Mouse (Mus musculus) gastrocnemius, postnatal 25 days (tissue): ENCODE measurements around the gene Gm20388. TPM values are rescaled to one million over a fixed set of nuclear protein-coding genes. Genes with fewer than 3 reads are reported as not detected.

Experiments
- DNase-seq: peaks from one replicate; pipeline ENCODE4 v3.0.0; 2022
- total RNA-seq, 2 experiments: library from RNA; stranded (reverse); gene quantifications; 1 replicate in 1 of 2; 2 replicates in 1 of 2; pipeline ENCODE4 v1.2.3; 2021

Gm20388 gene
- total RNA-seq, 2 experiments from 2014 or later: 6.7 TPM; not detected in 1

DNA sequence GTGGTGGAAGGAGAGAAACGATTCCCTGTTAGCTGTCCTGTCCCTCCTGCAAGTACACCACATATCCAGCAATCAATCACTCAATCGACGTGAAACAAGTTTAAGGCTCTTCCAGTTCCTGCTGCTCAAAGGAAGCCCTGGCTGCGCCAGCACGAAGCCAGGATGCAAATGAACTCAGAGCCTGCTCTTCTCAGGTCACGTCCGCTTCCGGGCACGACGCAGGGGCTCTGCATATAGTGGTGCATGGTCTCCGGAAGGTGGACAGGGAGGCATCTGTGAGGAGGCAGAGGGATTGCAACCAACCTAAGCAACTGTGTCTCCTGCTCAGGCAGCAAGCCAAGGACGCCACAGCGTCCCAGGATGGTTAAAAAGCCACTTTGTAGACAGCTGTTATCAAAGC lies 985.0 kb downstream of the Gm20388 start:
- DNase-seq: no peak

DNA sequence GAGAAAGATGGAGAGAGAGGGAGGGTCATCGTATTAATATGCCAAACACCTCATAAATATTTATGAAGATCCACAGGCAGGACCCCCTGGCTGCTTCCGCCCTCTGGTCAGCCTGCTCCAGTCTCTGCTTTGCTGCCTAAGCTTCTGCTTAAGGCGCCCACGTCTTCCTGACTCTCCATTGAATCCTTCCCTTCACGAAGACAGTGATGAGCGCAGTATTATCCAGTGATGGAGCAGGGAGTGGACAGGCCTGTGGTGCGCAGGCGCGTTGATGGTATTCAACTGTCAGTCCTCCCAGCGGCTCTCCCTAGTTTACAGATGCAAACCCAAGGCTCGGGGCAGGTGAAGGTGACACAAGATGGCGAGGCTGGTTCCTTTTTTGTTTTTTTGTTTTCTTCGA lies 985.6 kb downstream of the Gm20388 start:
- no peak for DNase-seq

GRCm38 (mm10) chr8:120898008-120898407 lies 987.4 kb downstream of the Gm20388 start:
- peak; percentile 16 for DNase-seq

GRCm38 (mm10) chr8:120898828-120899407 lies 988.3 kb downstream of the Gm20388 start:
- DNase-seq: no peak

DNA sequence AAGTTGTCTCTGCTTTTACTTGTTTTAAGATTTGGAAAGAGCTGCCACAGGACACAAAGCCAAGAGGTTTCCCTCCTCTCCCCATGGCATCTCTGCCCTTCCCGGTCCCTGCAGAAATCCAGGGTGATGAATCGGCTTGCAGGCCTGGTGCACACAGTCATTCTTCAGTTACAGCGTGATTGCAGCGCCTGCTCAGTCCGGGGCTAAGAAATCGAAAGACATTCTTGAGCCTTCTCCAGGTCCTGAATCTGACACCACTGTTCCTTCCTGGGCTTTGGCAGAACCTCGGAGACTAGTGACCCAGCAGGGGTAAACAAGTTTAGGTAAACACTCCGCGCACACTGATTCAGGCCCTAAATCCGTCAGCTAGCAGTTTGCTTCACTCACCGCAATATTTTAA lies 991.7 kb downstream of the Gm20388 start:
- DNase-seq: peak; percentile 20

- DNase-seq: no peak
Measured at GRCm38 (mm10) chr8:120907671-120908070, 997.0 kb downstream of the Gm20388 start.

- no peak for DNase-seq
Measured at GRCm38 (mm10) chr8:120910936-120911335, 1000.3 kb downstream of the Gm20388 start.

DNA sequence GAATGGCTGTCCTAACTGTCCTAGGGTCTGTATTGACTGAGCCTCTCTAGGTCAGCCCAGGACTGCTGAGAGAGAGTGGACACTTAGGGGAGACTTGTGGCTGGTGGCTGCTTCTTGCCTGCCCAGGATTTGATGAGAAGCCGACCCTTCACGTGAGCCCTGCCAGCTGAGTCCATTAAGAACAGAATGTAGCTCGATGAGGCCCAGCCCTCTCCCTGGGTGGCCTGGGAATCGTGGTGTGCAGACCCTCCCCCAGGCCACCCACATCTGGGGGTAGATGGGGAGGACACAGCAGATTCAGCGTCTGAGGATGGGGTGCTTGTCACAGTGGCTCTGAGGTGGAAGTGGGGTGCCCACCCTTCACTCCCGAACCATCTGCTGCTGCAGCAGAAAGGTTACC lies 1001.8 kb downstream of the Gm20388 start:
- no peak for DNase-seq

DNA sequence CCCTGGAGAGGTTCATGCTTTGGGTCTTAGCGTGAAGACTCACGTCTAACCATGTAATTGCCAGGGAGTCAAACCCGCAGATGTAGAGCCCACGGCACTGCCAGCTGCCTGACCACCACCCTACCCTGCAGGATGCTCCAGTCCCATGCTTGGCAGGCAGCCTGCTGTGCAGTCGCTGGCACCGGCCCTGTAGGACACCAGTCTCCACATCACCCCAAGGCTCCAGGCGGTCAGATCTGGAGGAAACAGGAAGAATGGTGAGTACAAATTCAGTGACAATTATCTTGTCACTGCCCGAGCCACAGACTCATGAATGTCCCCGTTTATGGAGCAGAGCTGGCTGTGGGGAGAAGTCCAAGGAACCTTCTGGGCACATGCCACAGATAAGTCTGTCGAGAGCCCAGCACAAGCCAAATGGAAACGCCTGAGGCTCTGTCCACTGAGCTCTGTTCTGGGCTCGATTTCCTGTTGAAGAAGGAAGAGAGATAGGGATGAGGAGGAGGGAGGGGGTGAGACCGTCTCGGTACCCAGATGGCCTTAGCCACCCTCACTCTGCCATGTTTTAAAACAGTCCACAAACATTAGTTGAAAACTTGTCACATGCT lies 1006.3 kb downstream of the Gm20388 start:
- no peak for DNase-seq

GRCm38 (mm10) chr8:120920527-120920926 lies 1009.9 kb downstream of the Gm20388 start:
- no peak for DNase-seq

GRCm38 (mm10) chr8:120926201-120926600 lies 1015.6 kb downstream of the Gm20388 start:
- DNase-seq: no peak

DNA sequence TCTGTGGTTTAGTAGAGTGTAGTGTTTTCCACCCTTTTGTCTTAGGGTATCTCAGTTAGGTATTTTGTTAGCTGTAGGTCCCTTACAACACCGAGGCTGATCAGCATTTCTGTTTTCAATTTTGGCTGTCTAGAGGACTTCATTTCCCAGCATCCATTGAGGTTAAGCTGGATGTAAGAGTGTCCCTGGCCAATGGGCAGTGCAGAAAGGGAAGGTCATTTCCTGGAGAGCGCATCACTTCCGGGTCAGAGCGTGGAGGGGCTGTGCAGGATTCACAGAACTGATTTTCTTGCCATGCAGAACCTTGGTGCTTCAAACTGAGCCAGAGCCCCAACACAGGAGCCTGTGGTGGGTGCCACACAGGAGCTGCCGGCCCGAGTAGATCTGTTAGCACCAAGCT lies 1017.4 kb downstream of the Gm20388 start:
- no peak for DNase-seq

- DNase-seq: no peak
Measured at GRCm38 (mm10) chr8:120934596-120934995, 1024.0 kb downstream of the Gm20388 start.

DNA sequence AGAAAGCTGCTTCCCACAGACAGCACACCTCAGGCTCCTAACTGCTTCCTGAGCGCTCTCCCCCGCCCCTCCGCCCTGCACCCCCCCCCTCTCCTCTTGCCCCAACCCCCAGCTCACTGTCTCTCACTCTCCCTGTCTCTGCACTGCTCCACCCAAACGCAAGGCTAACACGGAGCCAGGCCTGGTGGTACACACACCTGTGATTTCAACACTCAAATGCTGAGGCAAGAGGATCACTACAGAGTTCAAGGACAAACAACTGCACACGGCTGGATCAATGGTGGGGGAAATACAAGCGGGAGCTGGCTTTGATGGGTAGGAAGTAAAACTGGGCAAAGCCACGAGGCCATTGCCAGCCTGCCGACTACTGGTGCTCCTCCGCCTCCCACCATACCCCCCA lies 1026.0 kb downstream of the Gm20388 start:
- DNase-seq: no peak

- DNase-seq: no peak
Measured at GRCm38 (mm10) chr8:120937474-120937873, 1026.8 kb downstream of the Gm20388 start.

DNA sequence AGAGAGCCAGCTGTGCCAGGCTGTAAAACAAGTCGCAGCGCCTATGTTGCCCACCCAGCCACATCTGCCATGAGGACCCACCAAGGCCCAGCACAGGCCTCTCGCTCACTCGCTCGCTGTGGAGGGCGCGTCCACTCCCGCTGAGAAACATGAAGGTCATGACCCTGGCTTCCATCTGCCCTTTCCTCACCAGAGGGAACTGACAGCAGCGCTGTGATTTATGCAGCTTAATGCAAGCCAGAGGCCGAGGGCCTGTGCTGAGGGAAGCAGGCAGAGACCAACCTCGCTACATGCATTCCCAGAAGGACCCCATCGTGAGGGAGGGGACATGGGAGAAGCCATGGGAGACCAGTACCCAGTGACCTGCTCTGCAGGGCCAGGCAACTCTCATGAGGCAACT lies 1029.6 kb downstream of the Gm20388 start:
- no peak for DNase-seq

GRCm38 (mm10) chr8:120947240-120947639 lies 1036.6 kb downstream of the Gm20388 start:
- DNase-seq: peak; percentile 33

- DNase-seq: no peak
Measured at GRCm38 (mm10) chr8:120948050-120948595, 1037.5 kb downstream of the Gm20388 start.

GRCm38 (mm10) chr8:120948620-120949491 lies 1038.2 kb downstream of the Gm20388 start:
- no peak for DNase-seq

GRCm38 (mm10) chr8:120950674-120951218 lies 1040.1 kb downstream of the Gm20388 start:
- no peak for DNase-seq

DNA sequence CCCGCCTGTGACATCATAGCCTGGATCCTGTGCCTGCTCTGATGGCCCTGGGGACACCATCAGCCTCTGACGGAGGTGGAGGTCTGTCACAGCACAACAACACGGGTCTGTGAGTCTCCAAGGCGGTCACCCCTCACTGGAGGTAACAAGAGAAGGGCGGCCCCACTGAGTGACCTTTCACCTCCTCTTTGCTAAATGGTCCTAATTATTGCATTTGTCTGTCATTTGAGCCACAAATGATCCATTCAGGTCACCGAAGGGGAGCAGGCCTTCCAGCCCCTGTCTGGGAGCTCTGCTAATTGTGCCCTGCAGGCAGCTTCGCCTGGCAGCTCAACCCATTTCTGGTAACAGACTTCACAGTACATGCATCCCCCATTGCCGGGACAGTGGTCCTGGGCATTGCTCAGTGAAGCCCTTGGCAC lies 1048.8 kb downstream of the Gm20388 start:
- no peak for DNase-seq

DNA sequence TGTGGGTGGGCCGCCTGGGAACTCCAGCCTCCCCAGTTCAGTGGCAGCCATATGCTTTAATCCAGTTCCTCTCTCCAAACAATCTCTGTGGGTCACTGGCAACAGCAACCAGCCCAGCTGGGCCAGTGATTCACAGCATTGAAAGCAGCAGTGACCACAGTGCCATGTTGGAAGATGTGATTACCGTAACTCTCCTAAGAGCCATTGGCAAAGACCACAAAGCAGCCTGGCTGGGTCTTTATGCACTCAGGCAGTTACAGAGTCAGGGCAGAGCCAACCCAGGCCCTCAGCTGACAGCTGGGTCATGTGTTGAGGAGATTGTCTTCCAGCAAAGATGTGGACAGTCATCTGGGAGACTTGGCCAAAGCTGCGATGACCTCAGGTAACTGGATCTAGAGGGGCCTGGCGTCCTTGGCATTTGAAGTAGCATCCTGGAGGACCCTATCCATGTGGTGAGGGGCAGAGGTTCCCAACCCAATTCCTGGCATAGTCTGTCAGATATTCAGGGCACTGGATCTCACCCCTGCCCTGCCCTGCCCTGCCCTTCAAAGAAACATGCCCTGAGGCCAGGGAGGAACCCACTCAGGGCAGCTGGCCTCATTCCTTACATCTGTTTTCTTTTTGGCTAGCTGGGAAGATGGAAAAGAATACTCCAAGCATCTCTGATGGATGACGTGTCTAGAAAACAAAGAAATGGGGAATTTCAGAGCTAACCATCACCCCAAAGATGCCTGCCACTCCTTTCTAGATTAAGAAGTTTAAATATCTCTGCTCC lies 1052.2 kb downstream of the Gm20388 start:
- peak; percentile 51 for DNase-seq
